Mouse (Mus musculus): ENCODE measurements at regions not wholly inside any gene's neighbourhood (a gene's known extent, or its start where the extent isn't known, plus 50 kb on each side); places are given as distances from the start of the nearest gene placed in this dataset.

- no peak for TF ChIP-seq CTCF (IDR thresholded peaks at IDR 0.05; ENCODE audit: insufficient read depth, low read depth, low read length)
- TF ChIP-seq POLR2A (IDR thresholded peaks at IDR 0.05; ENCODE audit: insufficient read depth, low read depth, low read length), result no peak
Observed at GRCm38 (mm10) chr10:12004966-12005365, 661.8 kb downstream of the Epm2a start.
